Mouse (Mus musculus) thymus, adult 2 months (tissue): ENCODE measurements at regions not wholly inside any gene's neighbourhood (a gene's known extent, or its start where the extent isn't known, plus 50 kb on each side); places are given as distances from the start of the nearest gene placed in this dataset.

Source experiments
- CTCF ChIP-seq: fragments of 200-500 bp; IDR thresholded peaks from 2 replicates; pipeline ENCODE4 v1.5.1; 2012; ENCODE audit warnings: mild to moderate bottlenecking, control low read depth, low read length, moderate library complexity, borderline replicate concordance; ENCODE audit not compliant: control insufficient read depth, poor library complexity, insufficient read depth; ENCODE audit errors: extremely low read depth
- POLR2A ChIP-seq: fragments of 200-500 bp; IDR thresholded peaks from 2 replicates; pipeline ENCODE4 v1.6.1; 2012; ENCODE audit warnings: mild to moderate bottlenecking, low read length, control low read depth, moderate library complexity; ENCODE audit not compliant: control insufficient read depth, poor library complexity, insufficient read depth; ENCODE audit errors: extremely low read depth

DNA sequence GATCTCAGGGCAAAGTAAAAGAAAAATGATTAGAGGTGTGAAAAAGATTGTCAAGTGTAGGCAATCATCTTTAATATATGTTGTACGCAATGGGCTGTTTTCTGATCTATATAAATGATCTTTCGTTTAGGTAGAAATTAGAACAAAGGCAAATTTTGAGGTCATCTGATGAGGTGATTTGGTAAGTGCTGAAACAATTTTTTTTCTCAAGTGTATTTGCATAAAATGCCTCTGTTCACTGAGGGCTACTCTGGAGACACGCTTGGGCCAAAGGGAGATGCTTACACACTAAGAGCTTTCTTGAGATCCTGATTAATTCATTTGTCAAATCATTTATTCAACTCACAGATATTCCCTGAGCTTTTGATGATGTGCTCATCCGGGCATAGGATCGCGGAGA lies 719.4 kb upstream of the Adgra3 start:
- TF ChIP-seq CTCF (no peak), POLR2A (no peak)
